Mouse (Mus musculus) kidney, embryonic 14.5 days (tissue): ENCODE results near the gene Pex1. TPM values are rescaled to one million over a fixed set of nuclear protein-coding genes. Genes with fewer than 3 reads are reported as not detected.

Source experiments
- ATAC-seq: fragments of 200-750 bp; cut with Nextera tagmentation; 2 replicates; pipeline ENCODE4 v1.8.0; 2017; ENCODE audit warnings: moderate number of reproducible peaks, mild to moderate bottlenecking, moderate TSS enrichment, moderate library complexity; ENCODE audit not compliant: low FRiP score, low TSS enrichment
- H3K27ac ChIP-seq: fragments of 300-500 bp; sonication (generic); 2 replicates; pipeline ENCODE4 v1.5.1; 2014; ENCODE audit warnings: low read depth, mild to moderate bottlenecking, low read length, moderate library complexity, mixed read lengths
- H3K27me3 ChIP-seq: fragments of 300-500 bp; sonication (generic); 2 replicates; pipeline ENCODE4 v1.6.1; 2014; ENCODE audit warnings: mild to moderate bottlenecking, low read length; ENCODE audit not compliant: control insufficient read depth, insufficient read depth
- H3K36me3 ChIP-seq: fragments of 300-500 bp; sonication (generic); 2 replicates; pipeline ENCODE4 v1.6.1; 2014; ENCODE audit warnings: low read length, mixed read lengths; ENCODE audit not compliant: control insufficient read depth, insufficient read depth
- H3K4me1 ChIP-seq: fragments of 300-500 bp; sonication (generic); 2 replicates; pipeline ENCODE4 v1.6.1; 2014; ENCODE audit warnings: low read length, mixed read lengths; ENCODE audit not compliant: control insufficient read depth, insufficient read depth
- H3K4me2 ChIP-seq: fragments of 300-500 bp; sonication (generic); replicated peaks from 2 replicates; pipeline ENCODE4 v1.6.1; 2014; ENCODE audit warnings: low read depth, mild to moderate bottlenecking, low read length
- H3K4me3 ChIP-seq: fragments of 300-500 bp; sonication (generic); 2 replicates; pipeline ENCODE4 v1.5.1; 2014; ENCODE audit warnings: mild to moderate bottlenecking, low read length
- H3K9ac ChIP-seq: fragments of 300-500 bp; sonication (generic); 2 replicates; pipeline ENCODE4 v1.6.1; 2014; ENCODE audit warnings: low read depth, mild to moderate bottlenecking, low read length, moderate library complexity
- H3K9me3 ChIP-seq: fragments of 300-500 bp; sonication (generic); 2 replicates; pipeline ENCODE4 v1.6.1; 2016; ENCODE audit warnings: low read length; ENCODE audit not compliant: control insufficient read depth
- WGBS: fragments of 180-500 bp; shearing (Covaris S2); extraction: QIAGEN DNeasy Blood & Tissue Kit; methylation state at CpG from one replicate; pipeline ENCODE4 v1.1.7; 2014; 5-methylcytosine and 5-hydroxymethylcytosine counted together
- microRNA-seq: library from miRNA; unstranded; fragments of <30 nt; microRNA quantifications from one replicate; pipeline ENCODE4, GENCODE M21; 2016
- polyA plus RNA-seq: library from polyadenylated mRNA; unstranded; fragments of >200 nt; fragmentation: Nextera tagmentation; extraction: Ambion mirVana; gene quantifications from 2 replicates; pipeline ENCODE4 v1.2.1, GENCODE M21; 2014

Pex1 gene
- polyA plus RNA-seq, 1 experiment from 2014 or later: 18.3 TPM

DNA sequence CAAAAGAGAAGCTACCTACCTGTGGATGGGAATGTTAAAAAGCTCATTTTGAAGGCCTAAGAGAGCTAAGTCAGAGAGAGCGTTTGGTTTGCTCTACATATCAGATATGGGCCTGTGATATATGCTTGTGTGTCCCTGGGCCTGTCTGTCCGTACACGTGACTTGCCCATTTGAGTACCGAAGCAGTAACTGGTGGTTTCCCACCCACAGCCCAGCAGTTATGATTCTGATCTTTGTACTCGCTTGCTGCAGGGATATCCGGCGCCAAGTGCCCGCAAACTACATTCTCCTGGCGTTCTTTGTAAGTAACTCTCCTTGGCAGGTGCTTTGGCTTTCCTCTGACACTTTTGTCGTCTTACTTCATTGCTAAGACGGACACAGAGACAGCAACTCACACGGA lies 70.7 kb downstream of the Pex1 start:
- Histone ChIP-seq H3K4me2 (no peak overlapping the region), H3K9ac (no peak overlapping the region), H3K27ac (no peak overlapping the region), H3K4me3 (no peak overlapping the region), H3K36me3 (no peaks in the 10 kb centered on the region), H3K9me3 (no peaks in the 10 kb centered on the region), H3K4me1 (no peaks in the 10 kb centered on the region), H3K27me3 (no peaks in the 10 kb centered on the region)
- ATAC-seq: no peak
- 88% methylated on average over 12 of the region's 12 CpGs for WGBS

DNA sequence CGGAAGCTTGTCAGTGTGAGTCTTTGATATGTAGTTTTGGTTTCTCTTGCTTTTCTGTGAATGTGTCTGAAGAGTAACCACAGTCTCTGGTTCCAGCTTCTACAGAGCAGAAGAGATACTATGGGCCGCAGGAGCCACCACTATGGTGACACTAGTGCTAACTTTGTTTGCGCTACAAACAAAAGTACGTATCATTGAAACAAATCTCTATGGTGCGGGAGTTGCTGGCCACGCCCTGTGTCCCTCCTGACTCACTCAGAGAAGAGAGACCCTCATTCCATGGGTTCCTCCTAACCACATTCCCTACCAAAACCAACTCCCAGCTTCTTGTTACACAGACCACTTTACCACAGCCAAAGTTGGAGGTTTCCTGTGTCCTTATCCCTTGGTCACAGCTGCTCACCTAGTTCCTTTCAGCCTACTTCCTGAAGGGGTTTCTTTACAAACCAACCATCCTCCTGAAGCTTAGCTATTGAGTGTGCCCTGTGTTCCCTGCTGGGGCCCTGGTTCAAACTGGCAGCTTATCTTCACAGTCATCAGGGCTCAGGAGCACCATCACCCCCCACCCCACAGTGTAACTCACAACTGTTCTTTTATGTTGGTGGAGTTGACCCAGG lies 74.2 kb downstream of the Pex1 start:
- no peaks in the 10 kb centered on the region for H3K9me3 ChIP-seq
- H3K27me3 ChIP-seq: no peaks in the 10 kb centered on the region
- no peak overlapping the region for H3K4me2 ChIP-seq
- no peak overlapping the region for H3K4me3 ChIP-seq
- no peak for ATAC-seq
- 90% methylated on average over 6 of the region's 6 CpGs for WGBS
- no peaks in the 10 kb centered on the region for H3K36me3 ChIP-seq
- H3K9ac ChIP-seq: no peak overlapping the region
- H3K27ac ChIP-seq: no peak overlapping the region
- no peaks in the 10 kb centered on the region for H3K4me1 ChIP-seq

Small RNAs within 50 kb of the gene (microRNA-seq; reads per million reads assigned to microRNA genes)
- not detected for gene Gm26238

Other genes with a start within 250 kb of the Pex1 start
- 38.9 and 42.6 TPM in 2 replicates for gene Fam133b, start 52.2 kb upstream of the Pex1 start, polyA plus RNA-seq
- gene 1700109H08Rik, start 24.5 kb upstream of the Pex1 start, polyA plus RNA-seq: 2.8 and 4.1 TPM in 2 replicates
- 14.9 and 16.2 TPM in 2 replicates for gene Rbm48, start 519 bp downstream of the Pex1 start, polyA plus RNA-seq
- gene Tmbim7, start 55.1 kb downstream of the Pex1 start, polyA plus RNA-seq: not detected in 2 replicates
- gene Gatad1, start 61.1 kb downstream of the Pex1 start, polyA plus RNA-seq: 81.2 and 82.7 TPM in 2 replicates
- 8.8 and 15.6 TPM in 2 replicates for gene Ankib1, start 206.9 kb downstream of the Pex1 start, polyA plus RNA-seq
- 39.6 and 50.3 TPM in 2 replicates for gene Krit1, start 207.1 kb downstream of the Pex1 start, polyA plus RNA-seq
- gene Lrrd1, start 249.1 kb downstream of the Pex1 start, polyA plus RNA-seq: 0.11 TPM in 1 of 2 replicates, not detected in the other